Comparison of ENCODE assay signal across 8 mouse cellular contexts in genomic region chr2:118762784-118763148, GRCm38 (mm10). TPM values are rescaled to one million over a fixed set of nuclear protein-coding genes. Genes with fewer than 3 reads are reported as not detected.
DNase-seq lines count a peak whose midpoint lies in the region; ATAC-seq and TF ChIP-seq lines count a peak whose summit lies in the region.

No protein-coding gene starts in this region.

- ATAC-seq in forebrain, embryonic 13.5 days: no peak
- ATAC-seq in liver, embryonic 16.5 days (ENCODE audit: low read depth): peak; percentile 44

- DNase-seq in cerebellum, adult 2 months: no peak
- DNase-seq in cerebellum, adult 9-11 months: no peak
- DNase-seq in 3T3-L1 (ENCODE audit: low read depth, low spot score): peak; percentile 95
- DNase-seq in ovary, postnatal 10 days (ENCODE audit: low spot score): no peak
- no peak for DNase-seq in layer of hippocampus, adult 18-20 months (ENCODE audit: low spot score in 2 of 2)
- no peak for DNase-seq in embryo, embryonic 10.5 days (ENCODE audit: low spot score)

- H3K36me3 ChIP-seq in forebrain, embryonic 13.5 days (ENCODE audit: poor library complexity, severe bottlenecking): no peaks in the 10 kb centered on the region
- H3K36me3 ChIP-seq in liver, embryonic 16.5 days (ENCODE audit: control insufficient read depth, insufficient read depth): no peaks in the 10 kb centered on the region

- peaks cover 30% of the 10 kb centered on the region for H3K4me1 ChIP-seq in cerebellum, adult 2 months (ENCODE audit: control insufficient read depth, insufficient read depth, low read length)
- H3K4me1 ChIP-seq in forebrain, embryonic 13.5 days: peaks cover 50% of the 10 kb centered on the region
- H3K4me1 ChIP-seq in liver, embryonic 16.5 days (ENCODE audit: control insufficient read depth, low read depth, low read length): peaks cover 25% of the 10 kb centered on the region

- H3K9ac ChIP-seq in forebrain, embryonic 13.5 days: peak overlapping the region; percentile 62; the same call in 1 of the 2 replicates
- peak overlapping the region; percentile 49; the same call in 1 of the 2 replicates for H3K9ac ChIP-seq in liver, embryonic 16.5 days (ENCODE audit: low read depth, low read length)

- H3K4me3 ChIP-seq in cerebellum, adult 2 months (replicated peaks; ENCODE audit: insufficient read depth, low read depth, low read length): peak overlapping the region; percentile 49
- no peak overlapping the region for H3K4me3 ChIP-seq in forebrain, embryonic 13.5 days
- H3K4me3 ChIP-seq in liver, embryonic 16.5 days (ENCODE audit: low read depth, low read length): peak overlapping the region; percentile 47

- peak overlapping the region; percentile 56 for H3K4me2 ChIP-seq in forebrain, embryonic 13.5 days
- peak overlapping the region; percentile 70 for H3K4me2 ChIP-seq in liver, embryonic 16.5 days (ENCODE audit: low read depth, low read length)

- H3K9me3 ChIP-seq in forebrain, embryonic 13.5 days (replicated peaks): no peaks in the 10 kb centered on the region
- H3K9me3 ChIP-seq in liver, embryonic 16.5 days (replicated peaks; ENCODE audit: control insufficient read depth, low read length): no peaks in the 10 kb centered on the region

- no peak; the same call in 1 of the 2 replicates for TF ChIP-seq POLR2A in cerebellum, adult 2 months (IDR thresholded peaks at IDR 0.05; ENCODE audit: borderline replicate concordance, insufficient read depth, low read length)

- no peaks in the 10 kb centered on the region for H3K27me3 ChIP-seq in cerebellum, adult 2 months (ENCODE audit: control insufficient read depth, insufficient read depth, low read length)
- peaks cover 4% of the 10 kb centered on the region; the same call in 1 of the 2 replicates for H3K27me3 ChIP-seq in forebrain, embryonic 13.5 days
- H3K27me3 ChIP-seq in liver, embryonic 16.5 days (ENCODE audit: control insufficient read depth, insufficient read depth, low read depth, low read length): no peaks in the 10 kb centered on the region; the same call in 1 of the 2 replicates

- WGBS in cerebellum, adult 2 months: 21% methylated on average over 10 of the region's 10 CpGs
- 6% methylated on average over 10 of the region's 10 CpGs for WGBS in forebrain, embryonic 13.5 days
- WGBS in liver, embryonic 16.5 days (ENCODE audit: insufficient replicate concordance): 13% methylated on average over 10 of the region's 10 CpGs

- peak overlapping the region; percentile 87; the same call in 1 of the 2 replicates for H3K27ac ChIP-seq in cerebellum, adult 2 months (ENCODE audit: insufficient read depth, low read length)
- peak overlapping the region; percentile 99 for H3K27ac ChIP-seq in forebrain, embryonic 13.5 days
- H3K27ac ChIP-seq in liver, embryonic 16.5 days (ENCODE audit: low read length): peak overlapping the region; percentile 64

- no peak for TF ChIP-seq CTCF in cerebellum, adult 2 months (IDR thresholded peaks at IDR 0.05; ENCODE audit: borderline replicate concordance, insufficient read depth, low read depth, low read length)

RNA-seq across cellular contexts. Expression of gene Ccdc9b, which starts 0.3 kb away (rescaled TPM):
- 8.3 and 8.5 TPM in 2 replicates for polyA plus RNA-seq in cerebellum, adult 2 months (2012; rRNA removed)
- polyA plus RNA-seq in forebrain, embryonic 13.5 days (2015; fragmentation: Nextera tagmentation; extraction: Ambion mirVana): 1.5 and 2.0 TPM in 2 replicates
- 0.26 and 0.37 TPM in 2 replicates for polyA plus RNA-seq in liver, embryonic 16.5 days (2015; fragmentation: Nextera tagmentation; extraction: Ambion mirVana)
- total RNA-seq in layer of hippocampus, adult 18-20 months (2021): 1 to 10 TPM; 6.5 to 6.7 TPM

RNA-seq across cellular contexts. Expression of gene Phgr1, which starts 9.8 kb away (rescaled TPM):
- not detected in 2 replicates for polyA plus RNA-seq in cerebellum, adult 2 months (2012; rRNA removed)
- not detected in 2 replicates for polyA plus RNA-seq in forebrain, embryonic 13.5 days (2015; fragmentation: Nextera tagmentation; extraction: Ambion mirVana)
- 0.85 TPM in 1 of 2 replicates, not detected in the other for polyA plus RNA-seq in liver, embryonic 16.5 days (2015; fragmentation: Nextera tagmentation; extraction: Ambion mirVana)
- not detected for total RNA-seq in layer of hippocampus, adult 18-20 months (2021)

RNA-seq across cellular contexts. Expression of gene Disp2, which starts 16.8 kb away (rescaled TPM):
- polyA plus RNA-seq in cerebellum, adult 2 months (2012; rRNA removed): 212 and 227 TPM in 2 replicates
- polyA plus RNA-seq in forebrain, embryonic 13.5 days (2015; fragmentation: Nextera tagmentation; extraction: Ambion mirVana): 13.6 and 15.7 TPM in 2 replicates
- 0.19 TPM in 2 replicates for polyA plus RNA-seq in liver, embryonic 16.5 days (2015; fragmentation: Nextera tagmentation; extraction: Ambion mirVana)
- total RNA-seq in layer of hippocampus, adult 18-20 months (2021): 100 to 1,000 TPM; 261 to 266 TPM

RNA-seq across cellular contexts. Expression of gene Inafm2, which starts 17.2 kb away (rescaled TPM):
- 21.8 and 22.0 TPM in 2 replicates for polyA plus RNA-seq in cerebellum, adult 2 months (2012; rRNA removed)
- polyA plus RNA-seq in forebrain, embryonic 13.5 days (2015; fragmentation: Nextera tagmentation; extraction: Ambion mirVana): 26.3 and 27.0 TPM in 2 replicates
- polyA plus RNA-seq in liver, embryonic 16.5 days (2015; fragmentation: Nextera tagmentation; extraction: Ambion mirVana): 12.0 and 12.1 TPM in 2 replicates
- total RNA-seq in layer of hippocampus, adult 18-20 months (2021): 10 to 100 TPM; 71.4 to 77.5 TPM

RNA-seq across cellular contexts. Expression of gene Plcb2, which starts 34.5 kb away (rescaled TPM):
- 0.86 and 0.97 TPM in 2 replicates for polyA plus RNA-seq in cerebellum, adult 2 months (2012; rRNA removed)
- polyA plus RNA-seq in forebrain, embryonic 13.5 days (2015; fragmentation: Nextera tagmentation; extraction: Ambion mirVana): 0.17 and 0.43 TPM in 2 replicates
- polyA plus RNA-seq in liver, embryonic 16.5 days (2015; fragmentation: Nextera tagmentation; extraction: Ambion mirVana): 2.3 and 3.0 TPM in 2 replicates
- total RNA-seq in layer of hippocampus, adult 18-20 months (2021): 1 to 10 TPM; 2.2 to 2.5 TPM

Comparison
In these comparisons a context has a peak if more than half of its experiments do, and no peak if none do; other contexts are left out.
1. RNA of gene Disp2, which starts 16.8 kb away (polyA plus RNA-seq): 212 to 227 TPM in cerebellum, adult 2 months; 13.6 to 15.7 TPM in forebrain, embryonic 13.5 days and 0.19 TPM in liver, embryonic 16.5 days; every median in the first group is over 10 times any median in the second.
2. Peak in every context shown above with its lines, with median percentiles within 50 percentile points of each other: H3K27ac ChIP-seq.